Mouse (Mus musculus) spleen, adult 2 months (tissue): ENCODE measurements around the gene Foxr1.

ENCODE experiments used
- CTCF ChIP-seq: fragments of 200-500 bp; IDR thresholded peaks from 2 replicates; pipeline ENCODE4 v1.5.1; 2011; ENCODE audit warnings: mild to moderate bottlenecking, inconsistent platforms; ENCODE audit not compliant: insufficient read depth, insufficient read length, insufficient replicate concordance; ENCODE audit errors: extremely low read depth
- POLR2A ChIP-seq: fragments of 200-500 bp; IDR thresholded peaks from 2 replicates; pipeline ENCODE4 v1.6.1; 2011; ENCODE audit warnings: low read depth, low read length, inconsistent platforms

- TF ChIP-seq POLR2A (no peak), CTCF (no peak)
Observed at GRCm38 (mm10) chr9:44450387-44450786, 9.5 kb upstream of the Foxr1 start.
